Mouse (Mus musculus) heart, embryonic 12.5 days (tissue): ENCODE results near the gene Aldh3a2. TPM values are rescaled to one million over a fixed set of nuclear protein-coding genes. Genes with fewer than 3 reads are reported as not detected.

Source experiments
- ATAC-seq: fragments of 200-750 bp; cut with Nextera tagmentation; 2 replicates; pipeline ENCODE4 v1.8.0; 2017; ENCODE audit warnings: moderate TSS enrichment, moderate library complexity; ENCODE audit not compliant: insufficient number of reproducible peaks, low FRiP score
- H3K27ac ChIP-seq: fragments of 300-500 bp; sonication (generic); 2 replicates; pipeline ENCODE4 v1.5.1; 2016; ENCODE audit warnings: mild to moderate bottlenecking, moderate library complexity; ENCODE audit not compliant: poor library complexity, severe bottlenecking
- H3K27me3 ChIP-seq: fragments of 300-500 bp; sonication (generic); replicated peaks from 2 replicates; pipeline ENCODE4 v1.6.1; 2016; ENCODE audit warnings: mild to moderate bottlenecking, moderate library complexity
- H3K36me3 ChIP-seq: fragments of 300-500 bp; sonication (generic); 2 replicates; pipeline ENCODE4 v1.6.1; 2016; ENCODE audit warnings: mild to moderate bottlenecking, moderate library complexity
- H3K4me1 ChIP-seq: fragments of 300-500 bp; sonication (generic); replicated peaks from 2 replicates; pipeline ENCODE4 v1.6.1; 2016; ENCODE audit warnings: mild to moderate bottlenecking
- H3K4me2 ChIP-seq: fragments of 300-500 bp; sonication (generic); 2 replicates; pipeline ENCODE4 v1.6.1; 2016; ENCODE audit warnings: mild to moderate bottlenecking, moderate library complexity
- H3K4me3 ChIP-seq: fragments of 300-500 bp; sonication (generic); 2 replicates; pipeline ENCODE4 v1.5.1; 2016; ENCODE audit warnings: mild to moderate bottlenecking
- H3K9ac ChIP-seq: fragments of 300-500 bp; sonication (generic); 2 replicates; pipeline ENCODE4 v1.6.1; 2016; ENCODE audit warnings: mild to moderate bottlenecking, moderate library complexity
- H3K9me3 ChIP-seq: fragments of 300-500 bp; sonication (generic); replicated peaks from 2 replicates; pipeline ENCODE4 v1.6.1; 2016; ENCODE audit warnings: mild to moderate bottlenecking, moderate library complexity
- whole genome bisulfite sequencing: fragments of 180-500 bp; shearing (Covaris S2); methylation state at CpG from one replicate; pipeline ENCODE4 v1.1.7; 2016; 5-methylcytosine and 5-hydroxymethylcytosine counted together
- polyA plus RNA-seq: library from polyadenylated mRNA; unstranded; fragments of >200 nt; fragmentation: Nextera tagmentation; extraction: Ambion mirVana; gene quantifications from 2 replicates; pipeline ENCODE4 v1.2.1, GENCODE M21; 2016

Aldh3a2 gene
- polyA plus RNA-seq, 1 experiment from 2014 or later = 32.0 TPM

DNA sequence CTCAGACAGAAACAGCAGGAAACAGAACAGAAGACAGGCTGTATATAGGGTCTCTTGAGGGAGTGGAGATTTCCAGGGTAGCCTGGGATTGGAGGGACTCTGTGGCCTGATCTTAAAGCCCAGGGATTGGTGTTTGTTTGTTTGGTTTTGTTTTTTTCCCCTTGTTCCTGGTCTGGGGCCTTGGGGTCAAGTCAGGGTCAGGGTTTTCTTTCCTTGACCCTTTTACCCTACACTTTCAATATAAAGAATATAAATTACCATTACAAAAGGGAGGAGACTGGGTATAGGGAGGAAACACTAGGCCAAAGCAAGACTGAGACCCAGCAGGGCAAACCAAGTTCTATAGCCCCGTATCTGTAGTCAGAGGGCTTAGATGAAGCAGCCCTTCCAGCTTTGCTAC lies 29.3 kb upstream of the Aldh3a2 start:
- Histone ChIP-seq H3K27me3 (no peaks in the 10 kb centered on the region), H3K9ac (no peak overlapping the region), H3K36me3 (no peaks in the 10 kb centered on the region), H3K4me2 (no peak overlapping the region), H3K27ac (no peak overlapping the region), H3K4me3 (no peak overlapping the region), H3K4me1 (peaks cover 13% of the 10 kb centered on the region), H3K9me3 (peaks cover 8% of the 10 kb centered on the region; the same call in 1 of the 2 replicates)
- ATAC-seq = no peak
- WGBS = 71% methylated on average over 1 of the region's 1 CpGs

DNA sequence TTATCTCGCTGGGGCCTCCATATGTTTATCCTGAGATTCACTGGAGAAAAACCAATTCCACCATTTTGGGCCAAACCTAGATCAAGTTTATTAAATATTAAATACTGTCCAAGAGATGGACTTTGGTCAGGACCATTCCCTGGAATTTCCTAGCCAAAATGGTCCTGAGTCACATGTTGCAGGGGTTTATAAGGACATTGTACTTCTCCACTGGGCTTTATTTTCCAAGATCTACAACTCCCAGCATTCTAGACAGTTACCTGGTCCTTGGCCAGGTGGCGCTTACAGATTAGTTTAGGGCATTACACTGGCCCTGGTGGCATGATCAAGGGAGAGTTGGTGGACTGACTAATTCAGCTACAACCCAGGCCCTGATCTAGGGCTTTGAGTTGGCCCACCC lies 28.3 kb upstream of the Aldh3a2 start:
- H3K36me3 ChIP-seq = no peaks in the 10 kb centered on the region
- ATAC-seq = no peak
- no peak overlapping the region for H3K4me2 ChIP-seq
- H3K4me3 ChIP-seq = no peak overlapping the region
- peaks cover 8% of the 10 kb centered on the region; the same call in 1 of the 2 replicates for H3K9me3 ChIP-seq
- H3K9ac ChIP-seq = no peak overlapping the region
- H3K27me3 ChIP-seq = no peaks in the 10 kb centered on the region
- H3K27ac ChIP-seq = no peak overlapping the region
- H3K4me1 ChIP-seq = peaks cover 7% of the 10 kb centered on the region
- WGBS = 79% methylated on average over 2 of the region's 2 CpGs

DNA sequence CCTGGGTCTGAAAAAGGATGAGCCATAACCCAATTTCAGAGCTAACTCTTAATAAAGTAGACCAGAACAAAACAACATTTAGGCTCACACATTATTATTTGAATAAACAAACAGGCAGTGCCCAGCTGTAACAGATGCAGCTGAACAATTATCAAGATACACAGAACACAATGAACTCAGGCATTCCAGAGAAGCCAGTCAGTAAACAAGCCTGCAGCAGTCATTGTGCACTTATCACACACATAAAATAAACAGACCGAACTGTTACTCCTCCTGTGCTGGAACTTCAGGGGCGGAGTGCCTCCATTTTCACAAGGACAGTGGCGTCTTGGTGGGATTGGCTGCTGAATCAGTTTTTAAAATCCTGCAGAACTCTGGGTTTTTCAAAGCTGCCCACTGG lies 27.2 kb upstream of the Aldh3a2 start:
- Histone ChIP-seq H3K4me2 (no peak overlapping the region), H3K4me3 (no peak overlapping the region), H3K9me3 (peaks cover 8% of the 10 kb centered on the region; the same call in 1 of the 2 replicates), H3K36me3 (no peaks in the 10 kb centered on the region), H3K27ac (no peak overlapping the region), H3K4me1 (no peaks in the 10 kb centered on the region), H3K9ac (no peak overlapping the region), H3K27me3 (no peaks in the 10 kb centered on the region)
- WGBS = 51% methylated on average over 3 of the region's 3 CpGs
- no peak for ATAC-seq

GRCm38 (mm10) chr11:61293251-61293650 lies 26.0 kb upstream of the Aldh3a2 start:
- H3K4me2 ChIP-seq = no peak overlapping the region
- H3K4me3 ChIP-seq = no peak overlapping the region
- ATAC-seq = no peak
- H3K36me3 ChIP-seq = no peaks in the 10 kb centered on the region
- H3K9me3 ChIP-seq = peaks cover 8% of the 10 kb centered on the region; the same call in 1 of the 2 replicates
- no peak overlapping the region for H3K27ac ChIP-seq
- H3K27me3 ChIP-seq = no peaks in the 10 kb centered on the region
- WGBS = 70% methylated on average over 2 of the region's 2 CpGs
- no peaks in the 10 kb centered on the region for H3K4me1 ChIP-seq
- no peak overlapping the region for H3K9ac ChIP-seq

- H3K4me3 ChIP-seq = no peak overlapping the region
- H3K27me3 ChIP-seq = no peaks in the 10 kb centered on the region
- H3K9ac ChIP-seq = no peak overlapping the region
- no peaks in the 10 kb centered on the region for H3K9me3 ChIP-seq
- no peak overlapping the region for H3K4me2 ChIP-seq
- no peaks in the 10 kb centered on the region for H3K4me1 ChIP-seq
- no peaks in the 10 kb centered on the region for H3K36me3 ChIP-seq
- WGBS = 79% methylated on average over 6 of the region's 6 CpGs
- H3K27ac ChIP-seq = no peak overlapping the region
- no peak for ATAC-seq
Observed at GRCm38 (mm10) chr11:61284323-61284722, 17.1 kb upstream of the Aldh3a2 start.

- no peaks in the 10 kb centered on the region for H3K9me3 ChIP-seq
- H3K27ac ChIP-seq = no peak overlapping the region
- H3K27me3 ChIP-seq = no peaks in the 10 kb centered on the region
- H3K4me2 ChIP-seq = no peak overlapping the region
- no peak overlapping the region for H3K9ac ChIP-seq
- no peaks in the 10 kb centered on the region for H3K36me3 ChIP-seq
- ATAC-seq = no peak
- H3K4me3 ChIP-seq = no peak overlapping the region
- no peaks in the 10 kb centered on the region for H3K4me1 ChIP-seq
- WGBS = 69% methylated on average over 10 of the region's 10 CpGs
Observed at GRCm38 (mm10) chr11:61283414-61284049, 16.3 kb upstream of the Aldh3a2 start.

DNA sequence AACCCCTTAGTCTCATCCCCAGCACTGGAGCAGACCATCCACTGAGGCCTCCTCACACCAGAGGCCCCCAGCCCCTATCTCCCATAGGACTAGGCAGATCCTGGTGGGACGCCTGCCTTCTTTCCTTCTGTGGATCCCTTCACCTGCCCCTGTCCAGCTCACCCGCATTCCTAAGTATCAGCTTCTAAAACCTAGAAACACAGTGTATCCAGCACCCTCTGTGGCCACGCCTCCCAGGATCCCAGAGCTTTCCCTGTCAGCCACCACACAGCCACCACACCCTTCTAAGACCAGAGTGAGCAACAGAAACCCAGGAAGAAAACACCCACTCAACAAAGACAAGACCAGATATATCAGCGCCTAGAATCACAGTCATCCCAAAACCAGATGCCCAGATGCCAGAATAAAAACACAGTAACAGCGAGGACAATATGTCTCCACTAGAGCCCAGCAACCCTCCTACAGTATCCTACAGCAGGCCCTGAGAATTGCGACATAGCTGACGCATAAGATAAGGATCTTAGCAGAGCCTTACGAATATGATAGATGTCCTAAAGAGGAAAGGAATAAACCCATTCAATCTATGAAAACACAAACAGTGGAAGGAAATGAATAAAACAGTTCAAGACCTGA lies 11.3 kb upstream of the Aldh3a2 start:
- WGBS = 72% methylated on average over 8 of the region's 8 CpGs
- Histone ChIP-seq H3K27ac (no peak overlapping the region), H3K9ac (no peak overlapping the region), H3K9me3 (no peaks in the 10 kb centered on the region), H3K4me2 (no peak overlapping the region), H3K36me3 (no peaks in the 10 kb centered on the region), H3K4me1 (no peaks in the 10 kb centered on the region), H3K4me3 (no peak overlapping the region), H3K27me3 (no peaks in the 10 kb centered on the region)
- no peak for ATAC-seq

DNA sequence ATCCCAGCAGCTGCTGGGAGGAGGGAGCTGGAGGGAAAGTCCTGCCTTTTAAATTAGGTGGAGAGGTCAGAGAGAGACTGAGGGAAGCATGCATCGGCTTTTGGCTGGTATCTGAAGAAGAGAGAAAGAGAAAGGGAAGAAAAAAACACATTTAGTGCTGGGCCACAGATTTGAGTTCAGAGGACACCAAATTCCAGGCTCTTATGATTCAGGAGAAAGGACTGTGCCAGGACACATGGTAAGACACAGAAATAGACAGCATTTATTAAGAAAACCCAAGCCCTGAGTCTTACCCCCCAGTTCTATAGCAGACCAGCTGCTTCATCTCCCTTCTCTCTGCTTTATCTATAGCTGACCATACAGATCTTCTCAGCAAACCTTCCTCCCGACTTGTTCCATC lies 10.7 kb upstream of the Aldh3a2 start:
- no peaks in the 10 kb centered on the region for H3K9me3 ChIP-seq
- no peaks in the 10 kb centered on the region for H3K4me1 ChIP-seq
- H3K4me2 ChIP-seq = no peak overlapping the region
- H3K9ac ChIP-seq = no peak overlapping the region
- 62% methylated on average over 2 of the region's 2 CpGs for WGBS
- no peak overlapping the region for H3K4me3 ChIP-seq
- no peaks in the 10 kb centered on the region for H3K27me3 ChIP-seq
- no peak overlapping the region for H3K27ac ChIP-seq
- no peaks in the 10 kb centered on the region for H3K36me3 ChIP-seq
- no peak for ATAC-seq

DNA sequence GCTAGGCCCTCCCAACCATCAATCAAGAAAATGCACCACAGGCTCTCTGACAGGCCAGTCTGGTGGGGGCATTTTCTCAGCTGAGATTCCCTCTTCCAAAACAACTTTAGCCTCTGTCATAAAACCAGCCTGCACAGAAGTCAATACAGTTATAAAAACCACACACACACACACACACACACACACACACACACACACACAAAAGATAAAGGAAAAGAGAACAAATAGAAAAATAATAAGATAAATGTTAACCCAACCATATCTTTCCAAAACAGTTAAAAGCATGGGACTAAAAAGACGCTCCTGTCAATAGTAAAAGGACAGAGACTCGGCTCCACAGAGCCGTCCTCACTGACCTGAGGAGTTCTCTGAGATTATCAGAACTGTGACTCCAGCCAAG lies 9.2 kb upstream of the Aldh3a2 start:
- Histone ChIP-seq H3K9me3 (no peaks in the 10 kb centered on the region), H3K27me3 (no peaks in the 10 kb centered on the region), H3K4me3 (no peak overlapping the region), H3K27ac (no peak overlapping the region), H3K4me1 (no peaks in the 10 kb centered on the region), H3K4me2 (no peak overlapping the region), H3K9ac (no peak overlapping the region), H3K36me3 (no peaks in the 10 kb centered on the region)
- ATAC-seq = no peak
- WGBS = 60% methylated on average over 3 of the region's 3 CpGs

DNA sequence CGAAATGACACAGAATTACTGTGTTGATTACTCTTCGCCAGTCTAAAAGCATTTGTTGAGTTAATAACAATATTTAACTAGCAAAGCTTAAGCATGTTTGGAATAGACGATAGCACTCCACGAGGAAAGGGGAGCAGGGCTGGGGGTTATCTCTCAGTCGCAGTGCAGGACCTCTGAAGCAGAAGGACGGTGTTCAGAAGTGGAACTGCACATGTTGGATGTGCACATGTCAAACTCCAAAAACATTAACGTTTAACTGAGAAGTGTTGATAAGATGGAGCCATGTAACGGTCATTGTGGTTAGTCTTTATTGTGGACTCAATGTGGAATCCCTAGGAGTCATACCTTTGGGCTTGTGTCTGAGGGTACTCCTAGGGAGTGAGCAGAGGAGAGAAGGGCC lies 7.8 kb upstream of the Aldh3a2 start:
- WGBS = 63% methylated on average over 8 of the region's 8 CpGs
- H3K4me1 ChIP-seq = no peaks in the 10 kb centered on the region
- H3K27ac ChIP-seq = no peak overlapping the region
- H3K9ac ChIP-seq = no peak overlapping the region
- no peak overlapping the region for H3K4me3 ChIP-seq
- no peaks in the 10 kb centered on the region for H3K36me3 ChIP-seq
- H3K27me3 ChIP-seq = no peaks in the 10 kb centered on the region
- no peak overlapping the region for H3K4me2 ChIP-seq
- no peak for ATAC-seq
- H3K9me3 ChIP-seq = no peaks in the 10 kb centered on the region

GRCm38 (mm10) chr11:61274421-61274820 lies 7.2 kb upstream of the Aldh3a2 start:
- WGBS = 64% methylated on average over 1 of the region's 1 CpGs
- no peaks in the 10 kb centered on the region for H3K27me3 ChIP-seq
- H3K9me3 ChIP-seq = no peaks in the 10 kb centered on the region
- H3K36me3 ChIP-seq = no peaks in the 10 kb centered on the region
- no peak overlapping the region for H3K4me2 ChIP-seq
- no peaks in the 10 kb centered on the region for H3K4me1 ChIP-seq
- no peak for ATAC-seq
- no peak overlapping the region for H3K4me3 ChIP-seq
- no peak overlapping the region for H3K27ac ChIP-seq
- H3K9ac ChIP-seq = no peak overlapping the region

DNA sequence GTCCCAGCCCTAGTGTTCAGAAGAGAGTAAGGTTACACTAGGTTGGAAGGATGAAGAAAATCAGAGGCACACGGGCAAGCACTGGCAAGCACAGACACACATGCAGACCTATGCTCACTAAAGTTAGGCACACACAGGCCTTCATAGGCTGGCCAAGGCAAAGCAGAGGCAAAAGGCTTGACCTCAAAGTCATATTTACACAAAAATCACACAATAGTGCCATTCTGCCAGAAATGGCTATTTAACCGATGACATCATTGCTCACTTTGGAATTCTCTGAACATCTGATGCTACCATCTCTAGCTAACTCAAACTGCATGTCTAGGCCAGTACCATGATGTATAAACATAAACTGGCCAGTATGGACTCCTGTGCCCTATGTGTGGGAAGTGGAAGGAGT lies 6.7 kb upstream of the Aldh3a2 start:
- Histone ChIP-seq H3K4me3 (no peak overlapping the region), H3K27ac (no peak overlapping the region), H3K4me1 (no peaks in the 10 kb centered on the region), H3K4me2 (no peak overlapping the region), H3K9ac (no peak overlapping the region), H3K36me3 (no peaks in the 10 kb centered on the region), H3K9me3 (no peaks in the 10 kb centered on the region), H3K27me3 (no peaks in the 10 kb centered on the region)
- ATAC-seq = no peak
- 73% methylated on average over 2 of the region's 2 CpGs for WGBS
